Mouse (Mus musculus): ENCODE measurements around the gene Rapgef5. TPM values are rescaled to one million over a fixed set of nuclear protein-coding genes. Genes with fewer than 3 reads are reported as not detected.
A peak's percentile ranks its signal among the peaks of the same experiment; 100 is the strongest.

Rapgef5 gene
- polyA plus RNA-seq, 1 experiment from 2014 or later = 10.4 TPM

DNA sequence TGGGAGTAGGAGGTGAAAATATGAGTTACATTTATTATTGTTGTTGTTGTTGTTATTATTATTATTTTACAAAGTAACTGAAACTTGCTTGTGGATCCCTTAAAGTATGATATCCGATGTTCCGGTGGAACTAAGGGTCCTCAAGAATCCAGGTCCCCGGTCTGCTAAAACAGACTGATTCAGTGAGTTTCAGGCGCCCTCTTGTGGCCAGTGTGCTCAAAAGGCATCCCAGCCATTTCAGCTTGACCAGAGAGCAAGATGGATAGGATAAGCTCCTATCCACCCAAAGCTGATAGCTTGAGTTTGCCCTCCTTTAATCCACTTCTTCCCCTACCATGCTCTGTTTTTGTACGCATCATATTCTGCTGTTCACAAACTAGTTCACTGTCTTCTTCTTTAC lies 252.8 kb downstream of the Rapgef5 start:
- WGBS = 10% methylated on average over 5 of the region's 5 CpGs
- peak; percentile 33; the same call in 1 of the 2 replicates for ATAC-seq (ENCODE audit: low FRiP score)
- Histone ChIP-seq H3K9me3 (ENCODE audit: control insufficient read depth, low read length) (no peaks in the 10 kb centered on the region), H3K4me3 (ENCODE audit: low read depth, low read length) (no peak overlapping the region), H3K36me3 (ENCODE audit: control insufficient read depth, insufficient read depth, low read length) (no peaks in the 10 kb centered on the region), H3K9ac (ENCODE audit: low read length) (no peak overlapping the region), H3K27ac (ENCODE audit: low read depth, low read length) (no peak overlapping the region), H3K4me1 (ENCODE audit: control insufficient read depth, insufficient read depth, low read length) (no peaks in the 10 kb centered on the region), H3K27me3 (ENCODE audit: control insufficient read depth, insufficient read depth, low read length) (no peaks in the 10 kb centered on the region), H3K4me2 (no peak overlapping the region)
- peak; percentile 97 for DNase-seq (ENCODE audit: low spot score, missing footprints)

DNA sequence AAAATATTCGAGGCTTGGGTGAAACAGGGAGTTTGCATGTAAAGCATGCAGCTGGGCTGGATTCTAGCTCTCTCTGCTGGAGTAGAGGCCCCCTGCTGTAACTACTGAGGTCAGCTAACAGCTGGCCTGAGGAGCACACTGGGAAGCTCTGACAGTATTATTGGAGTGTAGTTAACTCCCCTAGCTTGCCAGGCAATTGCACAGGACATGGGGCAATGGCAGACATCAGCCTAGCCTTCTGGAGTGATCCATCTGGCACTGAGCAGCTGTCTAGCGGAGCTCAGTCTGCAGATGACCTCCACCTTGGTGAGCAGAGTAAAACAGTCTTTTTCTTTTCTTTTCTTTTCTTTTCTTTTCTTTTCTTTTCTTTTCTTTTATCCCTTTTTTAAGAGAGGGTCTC lies 253.9 kb downstream of the Rapgef5 start:
- no peak overlapping the region for H3K27ac ChIP-seq (ENCODE audit: low read depth, low read length)
- 37% methylated on average over 2 of the region's 2 CpGs for whole genome bisulfite sequencing
- ATAC-seq (ENCODE audit: low FRiP score) = no peak
- no peak overlapping the region for H3K4me2 ChIP-seq
- H3K27me3 ChIP-seq (ENCODE audit: control insufficient read depth, insufficient read depth, low read length) = no peaks in the 10 kb centered on the region
- no peaks in the 10 kb centered on the region for H3K36me3 ChIP-seq (ENCODE audit: control insufficient read depth, insufficient read depth, low read length)
- H3K9ac ChIP-seq (ENCODE audit: low read length) = no peak overlapping the region
- no peaks in the 10 kb centered on the region for H3K4me1 ChIP-seq (ENCODE audit: control insufficient read depth, insufficient read depth, low read length)
- H3K9me3 ChIP-seq (ENCODE audit: control insufficient read depth, low read length) = no peaks in the 10 kb centered on the region
- no peak overlapping the region for H3K4me3 ChIP-seq (ENCODE audit: low read depth, low read length)
- no peak for DNase-seq (ENCODE audit: low spot score, missing footprints)

DNA sequence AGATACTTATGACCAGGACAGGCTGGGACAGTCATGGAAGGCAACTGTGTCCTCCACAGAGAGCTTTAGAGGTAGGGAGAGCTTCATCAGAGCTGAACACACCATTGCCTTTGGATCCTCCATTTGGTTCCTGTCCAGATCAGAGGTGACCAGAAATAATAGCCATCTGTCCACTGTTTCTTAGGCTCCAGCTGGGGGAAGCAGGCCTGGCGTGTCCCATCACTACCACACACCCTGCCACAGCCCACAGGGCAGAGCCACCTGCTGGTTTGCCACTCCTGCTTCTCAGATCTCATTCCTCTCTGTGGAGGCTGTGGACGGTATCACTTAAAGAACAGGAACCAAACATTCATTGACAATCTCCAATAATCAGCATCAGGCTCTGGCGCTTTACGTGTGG lies 254.9 kb downstream of the Rapgef5 start:
- DNase-seq (ENCODE audit: low spot score, missing footprints) (no peak), ATAC-seq (ENCODE audit: low FRiP score) (no peak)
- H3K4me1 ChIP-seq (ENCODE audit: control insufficient read depth, insufficient read depth, low read length) = no peaks in the 10 kb centered on the region
- WGBS = 85% methylated on average over 4 of the region's 4 CpGs
- H3K27ac ChIP-seq (ENCODE audit: low read depth, low read length) = no peak overlapping the region
- no peaks in the 10 kb centered on the region for H3K27me3 ChIP-seq (ENCODE audit: control insufficient read depth, insufficient read depth, low read length)
- no peak overlapping the region for H3K4me2 ChIP-seq
- no peaks in the 10 kb centered on the region for H3K36me3 ChIP-seq (ENCODE audit: control insufficient read depth, insufficient read depth, low read length)
- no peaks in the 10 kb centered on the region for H3K9me3 ChIP-seq (ENCODE audit: control insufficient read depth, low read length)
- no peak overlapping the region for H3K4me3 ChIP-seq (ENCODE audit: low read depth, low read length)
- no peak overlapping the region for H3K9ac ChIP-seq (ENCODE audit: low read length)

DNA sequence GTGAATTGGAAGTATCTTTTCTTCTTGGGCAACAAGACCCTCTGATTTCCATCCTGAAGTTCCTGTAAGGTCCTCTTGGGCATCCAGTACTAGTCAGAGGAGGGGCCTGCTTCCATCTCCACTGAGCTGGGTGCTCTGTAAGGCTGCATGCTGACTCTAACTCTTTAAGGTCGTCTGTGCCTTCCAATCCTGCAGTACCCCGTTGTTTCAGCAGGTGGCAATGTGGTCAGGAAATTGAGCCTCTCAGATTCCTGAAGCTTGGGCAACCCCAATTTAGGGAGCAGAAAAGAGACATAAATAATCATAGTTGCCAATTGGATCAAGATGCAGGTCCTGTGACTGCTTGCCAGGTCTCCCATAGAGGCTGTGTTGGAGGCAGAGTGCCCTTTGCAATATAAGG lies 256.4 kb downstream of the Rapgef5 start:
- H3K27me3 ChIP-seq (ENCODE audit: control insufficient read depth, insufficient read depth, low read length) = no peaks in the 10 kb centered on the region
- no peak overlapping the region for H3K4me2 ChIP-seq
- H3K4me1 ChIP-seq (ENCODE audit: control insufficient read depth, insufficient read depth, low read length) = no peaks in the 10 kb centered on the region
- WGBS = 0% methylated on average over 2 of the region's 2 CpGs
- DNase-seq (ENCODE audit: low spot score, missing footprints) = peak; percentile 98
- no peak overlapping the region for H3K27ac ChIP-seq (ENCODE audit: low read depth, low read length)
- peak; percentile 65 for ATAC-seq (ENCODE audit: low FRiP score)
- no peaks in the 10 kb centered on the region for H3K9me3 ChIP-seq (ENCODE audit: control insufficient read depth, low read length)
- H3K9ac ChIP-seq (ENCODE audit: low read length) = no peak overlapping the region
- H3K4me3 ChIP-seq (ENCODE audit: low read depth, low read length) = no peak overlapping the region
- H3K36me3 ChIP-seq (ENCODE audit: control insufficient read depth, insufficient read depth, low read length) = no peaks in the 10 kb centered on the region

DNA sequence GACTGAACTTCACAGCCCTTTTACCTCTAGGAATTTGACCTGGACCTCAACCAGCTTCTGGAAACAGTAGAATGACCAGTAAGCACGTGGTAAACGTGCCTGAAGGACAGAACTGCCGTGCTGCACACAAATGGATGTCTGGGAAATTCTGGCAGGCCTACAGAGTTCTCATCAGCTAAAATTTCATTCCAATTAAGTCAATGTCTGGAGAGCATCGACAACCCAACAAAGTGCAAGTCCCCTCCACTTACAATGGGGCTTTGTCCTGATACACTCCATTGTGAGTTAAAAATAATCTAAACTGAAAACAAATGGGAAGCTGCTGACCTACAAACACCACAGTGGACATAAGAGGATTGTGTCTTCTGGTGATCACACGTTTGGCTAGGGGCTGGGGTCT lies 260.6 kb downstream of the Rapgef5 start:
- Histone ChIP-seq H3K9me3 (ENCODE audit: control insufficient read depth, low read length) (no peaks in the 10 kb centered on the region), H3K36me3 (ENCODE audit: control insufficient read depth, insufficient read depth, low read length) (no peaks in the 10 kb centered on the region), H3K4me1 (ENCODE audit: control insufficient read depth, insufficient read depth, low read length) (no peaks in the 10 kb centered on the region), H3K9ac (ENCODE audit: low read length) (no peak overlapping the region), H3K4me2 (no peak overlapping the region), H3K27me3 (ENCODE audit: control insufficient read depth, insufficient read depth, low read length) (no peaks in the 10 kb centered on the region), H3K27ac (ENCODE audit: low read depth, low read length) (no peak overlapping the region), H3K4me3 (ENCODE audit: low read depth, low read length) (no peak overlapping the region)
- ATAC-seq (ENCODE audit: low FRiP score) (no peak), DNase-seq (ENCODE audit: low spot score, missing footprints) (no peak)
- 71% methylated on average over 5 of the region's 5 CpGs for WGBS

DNA sequence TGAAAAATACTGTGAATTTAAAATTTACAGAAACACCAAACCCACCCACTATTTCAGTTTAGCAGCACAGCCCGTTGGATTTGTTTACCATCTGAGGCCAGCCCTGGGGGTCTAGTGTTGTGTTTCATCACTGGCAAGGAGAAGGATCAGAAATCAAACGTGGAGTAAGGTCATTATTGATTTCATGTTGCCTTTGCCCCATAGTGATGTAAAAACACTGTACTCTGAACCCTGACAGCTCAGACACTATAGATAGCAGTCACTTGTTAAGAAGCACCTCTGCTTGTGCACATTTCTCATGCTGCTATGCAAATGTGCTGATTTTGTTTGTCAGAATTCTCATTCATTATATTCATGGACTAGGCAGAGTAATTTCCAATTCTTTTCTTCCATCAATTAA lies 265.1 kb downstream of the Rapgef5 start:
- 55% methylated on average over 2 of the region's 2 CpGs for WGBS
- H3K4me1 ChIP-seq (ENCODE audit: control insufficient read depth, insufficient read depth, low read length) = peaks cover 5% of the 10 kb centered on the region
- no peaks in the 10 kb centered on the region for H3K36me3 ChIP-seq (ENCODE audit: control insufficient read depth, insufficient read depth, low read length)
- H3K4me3 ChIP-seq (ENCODE audit: low read depth, low read length) = no peak overlapping the region
- no peak overlapping the region for H3K9ac ChIP-seq (ENCODE audit: low read length)
- ATAC-seq (ENCODE audit: low FRiP score) (no peak), DNase-seq (ENCODE audit: low spot score, missing footprints) (no peak)
- no peaks in the 10 kb centered on the region for H3K27me3 ChIP-seq (ENCODE audit: control insufficient read depth, insufficient read depth, low read length)
- H3K4me2 ChIP-seq = no peak overlapping the region
- no peaks in the 10 kb centered on the region for H3K9me3 ChIP-seq (ENCODE audit: control insufficient read depth, low read length)
- no peak overlapping the region for H3K27ac ChIP-seq (ENCODE audit: low read depth, low read length)

DNA sequence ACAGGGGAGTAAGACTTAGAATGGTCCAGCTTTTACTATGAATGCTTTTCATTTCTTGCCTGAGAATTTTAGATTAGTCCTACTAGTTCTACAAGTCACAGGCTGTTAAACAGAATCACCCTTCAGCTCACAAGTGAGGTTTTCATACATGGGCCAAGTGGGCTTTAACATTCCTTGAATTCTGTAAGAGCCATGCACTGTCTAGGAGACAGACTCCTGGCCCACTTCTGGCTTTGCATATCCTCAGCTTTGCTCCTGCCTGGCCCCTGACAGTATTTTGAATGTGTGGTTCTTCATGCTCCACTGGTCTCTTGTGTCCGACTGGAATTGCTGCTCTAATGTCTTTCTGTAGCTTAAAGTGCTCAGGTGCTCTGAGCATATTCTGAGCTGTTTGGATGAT lies 267.1 kb downstream of the Rapgef5 start:
- peaks cover 3% of the 10 kb centered on the region; the same call in 1 of the 2 replicates for H3K27me3 ChIP-seq (ENCODE audit: control insufficient read depth, insufficient read depth, low read length)
- 10% methylated on average over 1 of the region's 1 CpGs for WGBS

DNA sequence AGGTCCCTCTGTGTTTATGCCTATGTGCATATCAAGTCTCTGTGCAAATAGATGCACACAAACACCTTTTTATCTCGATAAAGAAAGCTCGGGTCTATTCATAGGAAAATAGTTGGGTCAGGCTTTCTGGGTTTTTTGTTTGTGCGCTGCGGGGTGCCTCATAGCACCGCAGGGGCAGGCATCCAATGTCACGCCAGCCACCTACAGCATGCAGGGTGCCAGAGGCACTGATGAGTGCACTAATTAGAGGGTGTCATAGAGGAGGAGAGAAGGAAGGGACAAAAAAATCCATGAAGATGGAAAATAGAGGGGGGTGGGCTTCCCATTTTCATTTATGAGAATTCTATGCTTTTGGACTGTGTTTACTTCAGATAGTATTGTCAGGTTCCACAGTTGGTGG lies 270.3 kb downstream of the Rapgef5 start:
- ATAC-seq (ENCODE audit: low FRiP score) (no peak), DNase-seq (ENCODE audit: low spot score, missing footprints) (no peak)

More for the DNA sequence above, 267.1 kb downstream of the Rapgef5 start:
- Histone ChIP-seq H3K9me3 (ENCODE audit: control insufficient read depth, low read length) (no peaks in the 10 kb centered on the region), H3K9ac (ENCODE audit: low read length) (no peak overlapping the region), H3K4me2 (no peak overlapping the region), H3K4me1 (ENCODE audit: control insufficient read depth, insufficient read depth, low read length) (peaks cover 7% of the 10 kb centered on the region), H3K4me3 (ENCODE audit: low read depth, low read length) (no peak overlapping the region), H3K27ac (ENCODE audit: low read depth, low read length) (no peak overlapping the region), H3K36me3 (ENCODE audit: control insufficient read depth, insufficient read depth, low read length) (no peaks in the 10 kb centered on the region)
- ATAC-seq (ENCODE audit: low FRiP score) = 0 out of 2 replicates have a peak, but pooled peaks have one; percentile 23
- DNase-seq (ENCODE audit: low spot score, missing footprints) = no peak

DNA sequence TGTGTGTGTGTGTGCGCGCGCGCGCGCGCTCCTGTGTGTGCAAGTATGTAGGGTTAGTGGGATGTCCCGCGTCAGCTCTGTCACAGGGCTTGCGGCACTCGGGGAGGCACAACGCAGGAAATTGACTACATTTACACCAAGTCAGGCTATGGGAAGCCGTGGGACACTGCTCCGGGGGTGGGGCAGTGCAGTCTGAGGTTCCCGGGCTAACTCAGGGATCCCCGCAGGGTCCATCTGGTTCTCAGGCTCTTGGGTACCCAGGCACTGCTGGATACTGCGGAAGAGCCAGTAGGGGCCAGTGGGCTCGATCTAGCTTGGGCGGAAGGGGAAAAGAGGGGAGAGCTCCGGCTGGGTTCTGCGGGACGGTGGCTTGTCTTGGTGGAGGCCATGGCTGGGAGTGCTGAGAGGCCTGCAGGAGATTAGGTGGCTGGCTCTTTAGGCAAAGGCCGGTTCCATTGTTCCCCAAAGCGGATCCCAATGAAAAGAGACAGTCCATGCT lies 272.3 kb downstream of the Rapgef5 start:
- Histone ChIP-seq H3K27ac (ENCODE audit: low read depth, low read length) (peak overlapping the region; percentile 71; the same call in 1 of the 2 replicates), H3K36me3 (ENCODE audit: control insufficient read depth, insufficient read depth, low read length) (no peaks in the 10 kb centered on the region), H3K4me2 (peak overlapping the region; percentile 67), H3K27me3 (ENCODE audit: control insufficient read depth, insufficient read depth, low read length) (peaks cover 3% of the 10 kb centered on the region; the same call in 1 of the 2 replicates), H3K9me3 (ENCODE audit: control insufficient read depth, low read length) (no peaks in the 10 kb centered on the region), H3K4me1 (ENCODE audit: control insufficient read depth, insufficient read depth, low read length) (peaks cover 13% of the 10 kb centered on the region), H3K4me3 (ENCODE audit: low read depth, low read length) (peak overlapping the region; percentile 30), H3K9ac (ENCODE audit: low read length) (peak overlapping the region; percentile 64)
- WGBS = 8% methylated on average over 24 of the region's 24 CpGs
- DNase-seq (ENCODE audit: low spot score, missing footprints) (peak; percentile 97), ATAC-seq (ENCODE audit: low FRiP score) (peak; percentile 81)

More for the DNA sequence above, 270.3 kb downstream of the Rapgef5 start:
- no peaks in the 10 kb centered on the region for H3K36me3 ChIP-seq (ENCODE audit: control insufficient read depth, insufficient read depth, low read length)
- H3K4me2 ChIP-seq = no peak overlapping the region
- H3K4me1 ChIP-seq (ENCODE audit: control insufficient read depth, insufficient read depth, low read length) = peaks cover 15% of the 10 kb centered on the region
- H3K9me3 ChIP-seq (ENCODE audit: control insufficient read depth, low read length) = no peaks in the 10 kb centered on the region
- no peak overlapping the region for H3K9ac ChIP-seq (ENCODE audit: low read length)
- no peak overlapping the region for H3K4me3 ChIP-seq (ENCODE audit: low read depth, low read length)
- no peak overlapping the region for H3K27ac ChIP-seq (ENCODE audit: low read depth, low read length)
- H3K27me3 ChIP-seq (ENCODE audit: control insufficient read depth, insufficient read depth, low read length) = peaks cover 3% of the 10 kb centered on the region; the same call in 1 of the 2 replicates
- 21% methylated on average over 6 of the region's 6 CpGs for WGBS
